Mouse (Mus musculus) lung, adult 18-20 months (tissue): ENCODE measurements at regions not wholly inside any gene's neighbourhood (a gene's known extent, or its start where the extent isn't known, plus 50 kb on each side); places are given as distances from the start of the nearest gene placed in this dataset.

Experiments
- DNase-seq, 2 experiments: peaks; one replicate each; pipeline ENCODE4 v3.0.0; 2022; ENCODE audit warnings: mixed read lengths in 2 of 2

DNA sequence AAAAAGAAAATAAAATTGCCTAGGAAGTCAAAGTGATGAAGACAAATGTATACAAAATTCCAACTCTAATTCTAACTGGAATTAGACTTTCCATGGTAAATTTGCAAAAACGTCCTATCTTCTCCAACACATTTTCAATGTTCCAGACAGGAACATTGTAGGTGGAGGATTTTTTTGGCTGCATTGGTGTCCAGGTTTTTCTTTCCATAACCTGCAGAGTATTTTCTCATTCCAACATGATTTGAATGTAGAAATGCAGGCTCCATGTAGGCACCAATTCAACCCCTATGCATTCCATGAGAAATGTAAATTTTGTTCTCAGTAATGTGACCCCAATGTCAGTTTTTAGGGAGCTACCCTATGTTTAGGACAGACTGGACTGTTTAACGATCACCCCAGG, 586.2 kb downstream of the Brinp1 start:
- no peak for DNase-seq

DNA sequence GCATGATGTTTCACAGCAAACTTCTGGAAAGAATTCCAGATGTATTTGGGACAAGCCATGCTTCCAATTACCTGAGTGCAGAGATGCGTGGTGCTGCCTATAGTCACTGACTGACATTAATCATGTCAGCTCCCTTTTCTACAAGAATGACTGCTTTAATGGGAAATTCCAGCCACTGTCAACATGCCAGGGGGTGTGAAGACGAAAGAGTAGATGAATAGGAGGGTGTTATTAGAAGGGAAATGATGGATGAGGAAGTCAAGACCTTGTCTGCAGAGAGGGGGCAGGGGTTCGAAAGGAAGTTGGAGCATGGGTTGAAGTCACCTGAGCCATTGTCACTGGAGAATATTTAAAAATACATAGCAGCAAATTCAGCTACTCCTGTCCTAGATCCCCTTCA, 634.6 kb downstream of the Brinp1 start:
- DNase-seq, result no peak

DNA sequence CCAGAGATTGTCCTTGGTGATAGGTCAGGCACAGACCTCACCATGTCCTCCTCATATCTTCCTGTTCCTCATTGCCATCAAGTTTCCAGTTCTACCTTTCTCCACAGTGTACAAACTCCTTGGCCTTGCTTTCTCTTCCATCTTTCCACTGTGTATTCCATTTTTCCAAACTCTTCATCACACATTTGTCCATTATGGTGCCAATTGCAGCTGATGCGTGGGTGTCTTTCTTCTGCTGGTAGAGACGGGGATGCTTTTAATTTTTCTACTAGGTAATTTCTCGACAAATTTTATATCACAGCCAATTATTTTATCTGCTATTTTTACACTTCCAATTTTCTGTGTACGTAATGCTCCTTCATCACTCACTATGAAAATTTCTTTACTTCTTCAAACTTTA, 641.4 kb downstream of the Brinp1 start:
- no peak for DNase-seq

DNA sequence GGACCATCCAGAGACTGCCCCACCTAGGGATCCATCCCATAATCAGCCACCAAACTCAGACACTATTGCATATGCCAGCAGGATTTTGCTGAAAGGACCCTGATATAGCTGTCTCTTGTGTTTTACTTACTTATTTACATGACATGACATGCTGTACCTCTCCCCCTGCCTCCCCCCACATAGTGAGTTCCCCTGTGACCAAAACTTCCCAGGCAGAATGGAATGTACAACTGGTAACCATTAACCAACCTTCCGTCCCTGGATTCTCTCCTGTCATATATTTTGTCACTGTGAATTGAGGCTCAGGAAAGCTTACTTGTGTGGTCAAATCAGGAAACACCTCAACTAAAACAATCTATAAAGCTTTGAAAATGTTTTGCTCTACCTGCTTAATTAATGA, 669.4 kb downstream of the Brinp1 start:
- DNase-seq, result no peak

GRCm38 (mm10) chr4:68280903-68281302, 673.3 kb downstream of the Brinp1 start:
- no peak for DNase-seq

- no peak for DNase-seq
Measured at GRCm38 (mm10) chr4:68275063-68275708, 679.0 kb downstream of the Brinp1 start.
